Mouse (Mus musculus): ENCODE data around the gene Tmem129. TPM values are rescaled to one million over a fixed set of nuclear protein-coding genes. Genes with fewer than 3 reads are reported as not detected.

Tmem129 gene
- total and polyA plus RNA-seq, 2 experiments = 12.0 to 41.0 TPM

DNA sequence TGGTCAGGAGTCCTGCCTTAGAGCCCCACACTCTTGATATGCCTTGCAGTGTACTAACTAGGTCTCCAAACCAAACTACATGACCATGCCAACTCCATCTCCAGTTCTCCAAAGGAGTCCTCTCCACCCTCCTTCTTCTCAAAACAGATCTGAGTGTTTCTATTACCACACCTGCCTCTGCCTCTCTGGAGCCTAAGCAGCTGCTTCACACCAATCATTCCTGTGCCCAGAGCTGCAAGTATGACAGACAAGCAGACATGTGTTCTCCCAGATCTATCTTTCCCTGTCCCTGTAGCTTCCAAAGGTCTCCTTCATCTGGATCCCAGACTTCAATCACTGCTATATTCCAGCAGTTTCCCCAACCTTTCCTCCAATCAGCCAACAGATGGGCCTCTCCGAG lies 1.5 kb downstream of the Tmem129 start:
- Histone ChIP-seq H3K4me3 (ENCODE audit: insufficient read depth, low read depth, low read length) (peak overlapping the region; percentile 77; the same call in 1 of the 2 replicates), H3K4me1 (ENCODE audit: control insufficient read depth, insufficient read depth, low read length) (peaks cover 6% of the 10 kb centered on the region), H3K27ac (replicated peaks; ENCODE audit: insufficient read depth, low read depth, low read length) (peak overlapping the region; percentile 81), H3K36me3 (ENCODE audit: control insufficient read depth, insufficient read depth, low read length) (peaks cover 2% of the 10 kb centered on the region; the same call in 1 of the 2 replicates), H3K27me3 (ENCODE audit: control insufficient read depth, insufficient read depth, low read length) (no peaks in the 10 kb centered on the region), H3K79me2 (ENCODE audit: control insufficient read depth, insufficient read depth, low read length) (peaks cover 6% of the 10 kb centered on the region; the same call in 1 of the 2 replicates), H3K9ac (ENCODE audit: low read depth, low read length) (peak overlapping the region; percentile 86)
- 4% methylated on average over 1 of the region's 1 CpGs for WGBS
- no peak for DNase-seq (ENCODE audit: extremely low read depth, low read depth, low spot score)
- no peak for TF ChIP-seq POLR2A (IDR thresholded peaks at IDR 0.05; ENCODE audit: extremely low read depth, insufficient read depth, low read length)
- TF ChIP-seq CTCF (IDR thresholded peaks at IDR 0.05; ENCODE audit: low read depth, low read length) = no peak

DNA sequence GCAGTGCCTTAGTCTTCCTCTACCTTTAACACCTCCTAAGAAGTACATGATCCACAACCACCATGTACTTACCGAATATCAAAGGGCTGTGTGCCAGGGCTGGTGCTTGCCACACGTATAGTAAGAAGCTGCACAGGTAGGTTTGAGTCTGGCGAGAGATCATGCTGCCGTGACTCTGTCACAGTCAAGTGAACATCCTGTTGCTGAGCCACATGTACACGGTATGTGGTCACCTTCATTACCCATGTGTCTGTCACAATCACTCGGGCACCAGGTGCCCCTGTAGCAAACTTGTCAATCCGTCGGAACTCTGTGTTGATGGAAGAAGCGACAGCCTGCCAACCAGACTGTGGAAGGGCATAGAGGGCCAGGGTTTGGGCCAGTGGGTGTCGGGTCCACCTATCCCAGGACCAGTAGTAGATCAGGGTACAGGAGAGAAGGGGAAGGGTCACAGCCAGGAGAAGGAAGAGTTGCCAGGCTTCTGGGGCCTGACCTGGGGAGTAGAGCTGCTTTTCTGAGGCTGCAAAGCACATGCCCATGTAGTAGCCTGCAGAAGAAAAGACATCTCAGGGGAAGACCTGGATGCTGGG lies 2.9 kb downstream of the Tmem129 start:
- Histone ChIP-seq H3K79me2 (ENCODE audit: control insufficient read depth, insufficient read depth, low read length) (peaks cover 6% of the 10 kb centered on the region; the same call in 1 of the 2 replicates), H3K9ac (ENCODE audit: low read depth, low read length) (no peak overlapping the region), H3K27me3 (ENCODE audit: control insufficient read depth, insufficient read depth, low read length) (no peaks in the 10 kb centered on the region), H3K4me1 (ENCODE audit: control insufficient read depth, insufficient read depth, low read length) (peaks cover 6% of the 10 kb centered on the region), H3K36me3 (ENCODE audit: control insufficient read depth, insufficient read depth, low read length) (peaks cover 2% of the 10 kb centered on the region; the same call in 1 of the 2 replicates), H3K27ac (replicated peaks; ENCODE audit: insufficient read depth, low read depth, low read length) (no peak overlapping the region), H3K4me3 (ENCODE audit: insufficient read depth, low read depth, low read length) (no peak overlapping the region)
- 96% methylated on average over 10 of the region's 10 CpGs for WGBS
- no peak for DNase-seq (ENCODE audit: extremely low read depth, low read depth, low spot score)
- TF ChIP-seq POLR2A (IDR thresholded peaks at IDR 0.05; ENCODE audit: extremely low read depth, insufficient read depth, low read length) = no peak
- no peak for TF ChIP-seq CTCF (IDR thresholded peaks at IDR 0.05; ENCODE audit: low read depth, low read length)

DNA sequence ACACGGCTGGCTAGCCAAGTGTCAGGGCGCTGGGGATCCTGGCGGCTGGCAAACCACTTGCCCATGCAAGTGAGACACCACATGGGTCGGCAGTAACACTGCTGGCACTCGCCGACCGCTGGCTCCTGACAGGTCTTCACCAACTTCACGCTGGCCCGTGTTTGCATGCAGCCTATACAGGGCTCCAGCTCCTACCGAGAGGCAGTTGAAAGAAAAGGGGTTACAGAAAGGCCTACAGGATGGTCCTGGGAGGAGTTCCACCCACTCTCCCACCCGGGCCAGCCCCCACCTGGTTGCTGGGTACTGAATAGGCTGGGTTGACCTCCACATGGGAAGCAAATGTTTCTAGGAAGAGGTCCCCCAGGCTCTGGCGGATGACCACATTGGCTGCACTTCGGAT lies 3.8 kb downstream of the Tmem129 start:
- H3K4me1 ChIP-seq (ENCODE audit: control insufficient read depth, insufficient read depth, low read length) = peaks cover 6% of the 10 kb centered on the region

GRCm38 (mm10) chr5:33652783-33653173 lies 5.4 kb downstream of the Tmem129 start:
- peak; percentile 9 for DNase-seq (ENCODE audit: extremely low read depth, low read depth, low spot score)
- H3K27me3 ChIP-seq (ENCODE audit: control insufficient read depth, insufficient read depth, low read length) = no peaks in the 10 kb centered on the region
- H3K79me2 ChIP-seq (ENCODE audit: control insufficient read depth, insufficient read depth, low read length) = peaks cover 8% of the 10 kb centered on the region; the same call in 1 of the 2 replicates
- peaks cover 16% of the 10 kb centered on the region for H3K36me3 ChIP-seq (ENCODE audit: control insufficient read depth, insufficient read depth, low read length)
- WGBS = 12% methylated on average over 9 of the region's 9 CpGs
- H3K27ac ChIP-seq (replicated peaks; ENCODE audit: insufficient read depth, low read depth, low read length) = no peak overlapping the region
- no peak for TF ChIP-seq CTCF (IDR thresholded peaks at IDR 0.05; ENCODE audit: low read depth, low read length)
- no peak for TF ChIP-seq POLR2A (IDR thresholded peaks at IDR 0.05; ENCODE audit: extremely low read depth, insufficient read depth, low read length)
- H3K9ac ChIP-seq (ENCODE audit: low read depth, low read length) = no peak overlapping the region
- peaks cover 6% of the 10 kb centered on the region for H3K4me1 ChIP-seq (ENCODE audit: control insufficient read depth, insufficient read depth, low read length)
- H3K4me3 ChIP-seq (ENCODE audit: insufficient read depth, low read depth, low read length) = no peak overlapping the region

More for the DNA sequence above, 3.8 kb downstream of the Tmem129 start:
- H3K79me2 ChIP-seq (ENCODE audit: control insufficient read depth, insufficient read depth, low read length) = peaks cover 6% of the 10 kb centered on the region; the same call in 1 of the 2 replicates
- no peak for TF ChIP-seq POLR2A (IDR thresholded peaks at IDR 0.05; ENCODE audit: extremely low read depth, insufficient read depth, low read length)
- no peak for TF ChIP-seq CTCF (IDR thresholded peaks at IDR 0.05; ENCODE audit: low read depth, low read length)
- peaks cover 5% of the 10 kb centered on the region for H3K36me3 ChIP-seq (ENCODE audit: control insufficient read depth, insufficient read depth, low read length)
- no peak overlapping the region for H3K27ac ChIP-seq (replicated peaks; ENCODE audit: insufficient read depth, low read depth, low read length)
- 92% methylated on average over 13 of the region's 13 CpGs for WGBS
- DNase-seq (ENCODE audit: extremely low read depth, low read depth, low spot score) = no peak
- H3K9ac ChIP-seq (ENCODE audit: low read depth, low read length) = no peak overlapping the region
- no peaks in the 10 kb centered on the region for H3K27me3 ChIP-seq (ENCODE audit: control insufficient read depth, insufficient read depth, low read length)
- H3K4me3 ChIP-seq (ENCODE audit: insufficient read depth, low read depth, low read length) = no peak overlapping the region

DNA sequence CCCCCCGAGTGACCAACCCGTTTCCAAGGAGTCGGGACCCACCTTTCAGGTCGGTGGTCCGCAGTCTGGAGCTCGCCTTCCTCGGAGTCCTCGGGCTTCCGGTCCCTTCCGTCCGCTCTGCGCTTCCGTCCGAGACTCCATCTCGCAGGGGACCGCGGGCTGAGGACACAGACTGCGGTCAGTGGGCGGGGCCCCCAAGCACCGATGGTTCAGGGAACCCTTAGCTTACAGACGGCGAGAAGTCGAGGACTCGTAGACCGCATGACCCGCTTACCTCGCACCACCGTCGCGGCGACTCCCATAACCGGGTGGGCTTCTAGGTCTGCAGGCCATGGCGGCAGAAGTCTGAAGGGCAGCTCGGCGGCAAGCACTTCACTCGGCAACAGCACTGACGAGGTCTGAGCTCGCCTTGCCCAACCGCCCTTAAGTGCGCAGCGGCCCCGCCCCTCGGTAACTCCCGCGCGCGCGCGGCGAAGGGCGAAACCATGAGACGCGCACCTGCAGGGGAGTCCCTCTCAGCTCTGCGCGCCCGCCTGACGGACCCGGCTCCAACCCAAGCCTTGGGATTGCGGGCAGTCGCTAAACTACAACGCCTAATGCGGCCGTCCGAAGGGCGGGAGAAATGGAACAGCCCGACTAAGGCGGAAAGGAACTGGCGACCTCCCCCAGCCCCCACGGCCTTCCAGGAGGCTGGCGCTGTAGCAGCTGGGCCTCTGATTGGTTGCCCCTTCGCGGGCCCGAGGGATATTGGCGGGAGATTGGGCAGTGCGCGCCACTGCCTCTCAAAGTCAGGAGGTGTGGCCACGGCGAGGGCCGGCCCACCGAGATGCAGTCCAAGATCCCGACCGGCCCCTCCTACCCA lies 6.1 kb downstream of the Tmem129 start, which contains the start of gene Slbp:
Gene Slbp, minus strand, starts transcription at position 654 of the 862 bp plus-strand sequence.
- Histone ChIP-seq H3K79me2 (ENCODE audit: control insufficient read depth, insufficient read depth, low read length) (peaks cover 8% of the 10 kb centered on the region; the same call in 1 of the 2 replicates), H3K27ac (replicated peaks; ENCODE audit: insufficient read depth, low read depth, low read length) (peak within 1 kb of the TSS; percentile 95), H3K27me3 (ENCODE audit: control insufficient read depth, insufficient read depth, low read length) (no peaks in the 10 kb centered on the region), H3K9ac (ENCODE audit: low read depth, low read length) (peak within 1 kb of the TSS; percentile 86), H3K36me3 (ENCODE audit: control insufficient read depth, insufficient read depth, low read length) (peaks cover 19% of the 10 kb centered on the region), H3K4me3 (ENCODE audit: insufficient read depth, low read depth, low read length) (peak within 1 kb of the TSS; percentile 88), H3K4me1 (ENCODE audit: control insufficient read depth, insufficient read depth, low read length) (peaks cover 6% of the 10 kb centered on the region)
- WGBS = under 1% methylated on average over 82 of the region's 82 CpGs
- peak; percentile 88 for DNase-seq (ENCODE audit: extremely low read depth, low read depth, low spot score)
- TF ChIP-seq POLR2A (IDR thresholded peaks at IDR 0.05; ENCODE audit: extremely low read depth, insufficient read depth, low read length) (peak; percentile 98), CTCF (IDR thresholded peaks at IDR 0.05; ENCODE audit: low read depth, low read length) (no peak)
